Mouse (Mus musculus): Measurements from ENCODE around the gene Mgat4a.

DNA sequence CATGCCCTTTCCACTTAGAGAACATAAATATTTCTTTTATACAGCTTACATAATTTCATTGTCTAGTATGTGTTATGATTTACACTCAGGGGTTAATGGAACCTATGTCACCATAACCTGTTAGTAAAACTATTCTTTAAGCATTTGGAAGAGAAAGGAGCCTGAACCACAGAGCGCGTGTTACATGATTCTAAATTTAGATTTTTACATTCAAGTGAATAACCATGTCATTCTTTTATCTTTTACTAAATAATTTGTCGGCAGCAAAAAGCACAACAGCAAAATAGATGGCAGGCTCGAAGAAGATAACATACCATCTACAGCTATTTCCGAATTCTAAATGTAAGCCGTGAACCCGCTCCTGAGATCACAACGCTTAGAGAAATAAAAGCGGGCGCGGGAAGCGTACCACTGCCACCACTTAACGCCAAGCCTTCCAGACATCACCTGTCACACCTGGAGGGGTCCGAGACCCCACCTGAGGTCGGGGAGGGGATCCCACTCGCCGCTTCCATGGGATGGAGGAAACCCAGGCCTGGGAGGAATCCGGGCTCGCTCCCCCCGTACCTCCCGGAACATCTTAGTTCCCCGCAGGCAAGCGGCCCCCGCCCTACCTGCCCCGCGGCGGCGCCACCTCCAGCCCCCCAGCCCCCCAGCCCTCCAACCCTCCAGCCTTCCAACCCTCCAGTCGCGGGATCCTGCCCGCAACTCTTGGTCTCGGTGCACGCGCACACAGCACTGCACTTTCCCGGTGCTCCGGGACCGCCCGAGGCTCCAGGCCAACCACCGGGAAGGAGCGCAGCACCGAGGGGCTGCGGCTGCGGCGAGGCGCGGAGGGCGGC lies 627 bp downstream of the Mgat4a start:
- TF ChIP-seq CTCF (IDR thresholded peaks at IDR 0.05; ENCODE audit: borderline replicate concordance, insufficient read depth, low read depth, low read length) = no peak
- no peak for TF ChIP-seq POLR2A (IDR thresholded peaks at IDR 0.05; ENCODE audit: borderline replicate concordance, insufficient read depth, low read length)

All from cerebellum, adult 2 months (tissue).